Mouse (Mus musculus): Measurements from ENCODE around the gene Fgf7. TPM values are rescaled to one million over a fixed set of nuclear protein-coding genes. Genes with fewer than 3 reads are reported as not detected.

Gene Fgf7
- 0.11 and 0.42 TPM in 2 replicates for total RNA-seq (2014; rRNA removed)
- 0.55 and 0.59 TPM in 2 replicates for polyA plus RNA-seq (2015; fragmentation: Nextera tagmentation; extraction: Ambion mirVana)

DNA sequence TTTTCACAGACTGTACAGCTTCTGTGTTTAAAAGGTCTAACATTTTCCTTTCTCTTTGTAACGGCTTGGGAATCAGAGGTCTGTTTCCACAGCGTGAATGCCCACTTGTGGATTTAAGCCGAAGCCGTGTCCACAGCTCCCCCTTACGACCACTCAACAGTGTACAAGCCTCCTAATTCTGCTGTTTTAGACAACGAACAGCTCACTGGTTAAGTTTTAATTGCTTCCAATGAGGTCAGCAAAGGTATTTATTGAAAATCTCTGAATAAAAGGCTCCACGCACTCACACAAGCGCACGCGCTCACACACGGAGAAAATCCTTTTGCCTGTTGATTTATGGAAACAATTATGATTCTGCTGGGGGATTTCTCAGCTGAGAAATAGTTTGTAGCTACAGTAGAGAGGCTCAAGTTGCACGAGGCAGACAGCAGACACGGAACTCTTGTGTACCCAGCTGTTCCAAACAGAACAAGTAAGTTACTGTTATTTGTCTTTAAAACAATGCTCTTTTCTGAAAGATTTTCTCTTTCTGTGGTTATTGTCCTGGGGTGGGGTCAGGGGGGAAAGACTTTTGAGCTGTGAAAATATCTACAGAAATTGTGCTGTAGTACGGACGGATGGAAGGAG lies at the start of gene Fgf7:
TSS of gene Fgf7 (plus strand) at position 280 of the 627 bp plus-strand sequence.
- Histone ChIP-seq H3K36me3 (ENCODE audit: insufficient read depth, low read length) (no peaks in the 10 kb centered on the region), H3K9ac (replicated peaks; ENCODE audit: low read length) (no peak within 1 kb of the TSS), H3K4me2 (ENCODE audit: low read depth, low read length) (peak within 1 kb of the TSS; percentile 5; the same call in 1 of the 2 replicates), H3K9me3 (ENCODE audit: low read length) (no peaks in the 10 kb centered on the region), H3K4me3 (ENCODE audit: low read length) (no peak within 1 kb of the TSS), H3K27me3 (ENCODE audit: insufficient read depth, low read length) (no peaks in the 10 kb centered on the region), H3K27ac (no peak within 1 kb of the TSS), H3K4me1 (ENCODE audit: insufficient read depth, low read length) (no peaks in the 10 kb centered on the region)
- DNase-seq (ENCODE audit: low spot score) (peak; percentile 55), ATAC-seq (peak; percentile 78)
- TF ChIP-seq CTCF (IDR thresholded peaks at IDR 0.05; ENCODE audit: low read depth), result peak; percentile 61
- whole genome bisulfite sequencing, result 62% methylated on average over 15 of the region's 15 CpGs

DNA sequence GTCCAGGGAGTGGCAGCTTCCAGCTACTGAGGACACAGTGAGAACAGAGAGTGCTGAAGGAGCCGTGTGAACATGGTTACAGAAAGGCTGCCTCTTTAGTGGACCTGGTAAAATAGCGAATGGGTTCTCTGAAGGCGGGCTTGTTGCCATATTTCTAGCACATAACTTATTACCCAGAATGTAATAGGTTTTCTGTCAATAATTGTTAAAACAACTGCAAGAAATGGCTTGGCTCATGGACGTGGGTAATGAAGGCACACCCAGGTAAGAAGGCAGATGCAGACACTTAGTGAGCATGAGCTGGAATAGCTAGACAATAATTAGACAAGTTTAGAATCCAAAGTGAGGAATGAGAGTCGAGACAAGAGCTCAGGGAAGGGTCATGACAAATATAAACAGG lies 32.2 kb upstream of the Fgf7 start:
- Histone ChIP-seq H3K27ac (no peak overlapping the region), H3K4me2 (ENCODE audit: low read depth, low read length) (no peak overlapping the region), H3K27me3 (ENCODE audit: insufficient read depth, low read length) (no peaks in the 10 kb centered on the region), H3K4me1 (ENCODE audit: insufficient read depth, low read length) (no peaks in the 10 kb centered on the region), H3K4me3 (ENCODE audit: low read length) (no peak overlapping the region), H3K36me3 (ENCODE audit: insufficient read depth, low read length) (no peaks in the 10 kb centered on the region), H3K9me3 (ENCODE audit: low read length) (no peaks in the 10 kb centered on the region), H3K9ac (replicated peaks; ENCODE audit: low read length) (no peak overlapping the region)
- no peak for TF ChIP-seq CTCF (IDR thresholded peaks at IDR 0.05; ENCODE audit: low read depth)
- no peak for ATAC-seq
- DNase-seq (ENCODE audit: low spot score), result no peak
- WGBS, result 73% methylated on average over 5 of the region's 5 CpGs

DNA sequence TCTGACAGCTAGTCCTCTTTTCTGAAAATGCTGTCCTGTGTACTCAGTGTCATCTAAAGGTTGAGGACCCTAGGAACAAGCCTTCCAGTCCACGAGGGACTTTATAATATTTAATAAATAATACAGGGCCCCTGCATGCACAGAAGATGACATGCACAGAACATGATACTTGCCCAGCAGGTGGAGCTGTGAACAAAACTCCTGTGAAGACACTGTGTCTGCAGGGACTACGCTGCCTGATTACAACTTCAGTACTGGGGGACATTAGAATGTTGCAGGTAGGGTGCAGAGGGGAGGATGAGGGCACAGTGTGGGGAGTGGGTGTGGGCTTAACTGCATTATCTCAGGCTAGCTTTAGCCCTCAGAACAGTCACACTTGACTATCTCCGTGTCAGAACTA lies 28.4 kb upstream of the Fgf7 start:
- Histone ChIP-seq H3K4me3 (ENCODE audit: low read length) (no peak overlapping the region), H3K4me2 (ENCODE audit: low read depth, low read length) (no peak overlapping the region), H3K36me3 (ENCODE audit: insufficient read depth, low read length) (no peaks in the 10 kb centered on the region), H3K9me3 (ENCODE audit: low read length) (no peaks in the 10 kb centered on the region), H3K27me3 (ENCODE audit: insufficient read depth, low read length) (no peaks in the 10 kb centered on the region), H3K9ac (replicated peaks; ENCODE audit: low read length) (no peak overlapping the region), H3K4me1 (ENCODE audit: insufficient read depth, low read length) (no peaks in the 10 kb centered on the region), H3K27ac (no peak overlapping the region)
- peak; percentile 76 for TF ChIP-seq CTCF (IDR thresholded peaks at IDR 0.05; ENCODE audit: low read depth)
- 45% methylated on average over 3 of the region's 3 CpGs for WGBS
- peak; percentile 73 for DNase-seq (ENCODE audit: low spot score)
- ATAC-seq, result peak; percentile 68

DNA sequence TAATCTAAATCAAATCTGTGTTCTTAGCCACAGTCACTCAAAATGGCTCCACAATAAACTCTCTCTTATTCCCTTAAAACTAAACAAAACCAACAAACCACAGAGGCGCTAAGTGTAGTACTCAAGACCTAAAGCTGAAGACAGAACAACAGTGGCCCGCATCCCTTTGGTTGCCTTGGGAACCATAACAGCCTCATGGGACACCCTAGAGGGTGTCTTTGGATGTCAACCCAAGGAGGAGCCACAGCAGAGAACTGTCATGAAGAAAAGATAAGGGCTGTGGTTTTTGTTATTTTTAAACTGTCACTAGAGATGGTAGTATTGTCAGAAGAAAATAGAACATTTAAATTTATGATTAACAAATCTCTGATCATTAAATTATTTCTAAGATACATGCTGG lies 27.7 kb upstream of the Fgf7 start:
- no peak overlapping the region for H3K9ac ChIP-seq (replicated peaks; ENCODE audit: low read length)
- H3K4me2 ChIP-seq (ENCODE audit: low read depth, low read length), result no peak overlapping the region
- no peak for DNase-seq (ENCODE audit: low spot score)
- TF ChIP-seq CTCF (IDR thresholded peaks at IDR 0.05; ENCODE audit: low read depth), result no peak
- 52% methylated on average over 2 of the region's 2 CpGs for WGBS
- H3K4me1 ChIP-seq (ENCODE audit: insufficient read depth, low read length), result no peaks in the 10 kb centered on the region
- H3K36me3 ChIP-seq (ENCODE audit: insufficient read depth, low read length), result no peaks in the 10 kb centered on the region
- H3K27ac ChIP-seq, result no peak overlapping the region
- H3K9me3 ChIP-seq (ENCODE audit: low read length), result no peaks in the 10 kb centered on the region
- no peak for ATAC-seq
- H3K27me3 ChIP-seq (ENCODE audit: insufficient read depth, low read length), result no peaks in the 10 kb centered on the region
- H3K4me3 ChIP-seq (ENCODE audit: low read length), result no peak overlapping the region

DNA sequence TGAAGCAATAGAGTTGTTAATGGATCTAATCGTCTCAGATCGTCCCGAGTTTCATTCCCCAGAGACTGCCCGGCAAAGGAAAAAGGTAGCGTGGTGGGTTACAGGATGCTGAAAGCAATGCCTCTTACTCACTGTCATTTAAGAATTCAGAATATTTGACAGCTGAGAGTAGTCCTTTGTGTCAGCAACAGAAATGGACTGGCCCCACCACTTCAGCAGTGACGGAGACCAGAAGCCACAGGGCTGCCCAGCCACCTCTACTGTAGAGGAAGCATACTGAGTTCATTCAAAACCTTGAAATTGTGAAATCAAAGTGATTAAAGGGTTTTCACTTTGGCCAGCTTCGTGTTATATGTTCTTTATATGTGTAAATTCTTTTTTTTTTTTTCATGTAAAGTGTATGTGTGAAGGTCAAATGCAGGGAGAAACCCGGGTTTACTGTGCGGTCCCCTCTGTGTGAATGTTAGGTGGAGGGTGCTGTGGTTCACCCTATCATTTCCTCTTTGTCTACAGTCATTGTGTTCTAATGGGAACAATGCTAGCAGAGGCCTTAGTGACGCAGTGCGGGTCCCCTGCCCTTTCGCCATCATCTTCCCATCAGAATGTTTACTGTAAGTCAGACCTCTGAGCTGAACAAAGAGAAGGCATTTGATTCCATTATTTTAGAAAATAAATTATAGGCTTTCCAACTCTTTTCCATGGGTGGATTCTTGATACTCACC lies 19.3 kb upstream of the Fgf7 start:
- Histone ChIP-seq H3K4me3 (ENCODE audit: low read length) (no peak overlapping the region), H3K27me3 (ENCODE audit: insufficient read depth, low read length) (no peaks in the 10 kb centered on the region), H3K27ac (no peak overlapping the region), H3K4me2 (ENCODE audit: low read depth, low read length) (no peak overlapping the region), H3K9ac (replicated peaks; ENCODE audit: low read length) (no peak overlapping the region), H3K36me3 (ENCODE audit: insufficient read depth, low read length) (no peaks in the 10 kb centered on the region), H3K4me1 (ENCODE audit: insufficient read depth, low read length) (no peaks in the 10 kb centered on the region), H3K9me3 (ENCODE audit: low read length) (no peaks in the 10 kb centered on the region)
- DNase-seq (ENCODE audit: low spot score) (no peak), ATAC-seq (no peak)
- TF ChIP-seq CTCF (IDR thresholded peaks at IDR 0.05; ENCODE audit: low read depth), result no peak
- WGBS, result 44% methylated on average over 12 of the region's 12 CpGs

DNA sequence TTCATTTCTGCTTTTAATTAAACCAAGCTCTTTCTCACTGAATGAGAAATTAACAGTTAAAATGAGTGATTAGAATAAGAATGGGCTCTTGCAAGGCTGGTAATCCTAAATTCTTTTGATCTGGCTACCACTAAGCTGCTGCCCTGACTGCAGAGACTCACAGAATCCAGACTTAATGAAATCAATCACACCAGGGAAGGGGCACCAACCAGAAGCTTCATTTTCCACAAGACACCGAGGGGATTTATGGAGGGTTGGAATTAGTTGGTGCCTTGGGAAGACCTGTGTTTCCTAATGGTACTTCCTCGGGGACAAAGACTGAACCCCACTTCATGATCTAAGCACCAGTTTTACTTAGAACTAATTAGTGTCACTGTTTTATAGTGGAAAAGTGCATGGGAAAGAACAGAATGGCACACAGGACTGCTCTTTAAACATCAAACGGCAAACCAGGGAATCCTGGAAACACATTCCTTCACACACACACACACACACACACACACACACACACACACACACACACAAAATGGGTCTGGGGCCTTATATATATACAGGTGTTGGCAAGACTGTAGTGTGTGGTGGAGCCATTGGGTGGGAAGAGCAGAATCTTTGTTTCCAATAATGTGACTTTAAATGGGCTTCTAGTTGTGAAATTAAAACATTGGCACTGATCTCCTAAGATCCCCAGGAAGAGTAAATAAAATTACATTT lies 18.5 kb upstream of the Fgf7 start:
- H3K27ac ChIP-seq, result no peak overlapping the region
- no peak for TF ChIP-seq CTCF (IDR thresholded peaks at IDR 0.05; ENCODE audit: low read depth)
- WGBS, result 36% methylated on average over 3 of the region's 3 CpGs
- no peaks in the 10 kb centered on the region for H3K27me3 ChIP-seq (ENCODE audit: insufficient read depth, low read length)
- H3K4me1 ChIP-seq (ENCODE audit: insufficient read depth, low read length), result no peaks in the 10 kb centered on the region
- no peak overlapping the region for H3K4me2 ChIP-seq (ENCODE audit: low read depth, low read length)
- ATAC-seq, result no peak
- H3K9me3 ChIP-seq (ENCODE audit: low read length), result no peaks in the 10 kb centered on the region
- no peak for DNase-seq (ENCODE audit: low spot score)
- no peaks in the 10 kb centered on the region for H3K36me3 ChIP-seq (ENCODE audit: insufficient read depth, low read length)
- no peak overlapping the region for H3K9ac ChIP-seq (replicated peaks; ENCODE audit: low read length)
- H3K4me3 ChIP-seq (ENCODE audit: low read length), result no peak overlapping the region
